Mouse (Mus musculus) myocyte (in vitro differentiated cells): ENCODE results near the gene Gm49405.

Experiments
- MAX ChIP-seq: IDR thresholded peaks from one replicate; pipeline ENCODE4 v1.6.1; 2011; ENCODE audit warnings: low read depth, mild to moderate bottlenecking, control low read depth
- POLR2A ChIP-seq: IDR thresholded peaks from one replicate; pipeline ENCODE4 v1.6.1; 2011; ENCODE audit warnings: low read depth, mild to moderate bottlenecking, control low read depth, moderate library complexity; ENCODE audit not compliant: insufficient read length
- USF1 ChIP-seq: IDR thresholded peaks from one replicate; pipeline ENCODE4 v1.6.1; 2011; ENCODE audit warnings: low read depth, mild to moderate bottlenecking, control low read depth, moderate library complexity

DNA sequence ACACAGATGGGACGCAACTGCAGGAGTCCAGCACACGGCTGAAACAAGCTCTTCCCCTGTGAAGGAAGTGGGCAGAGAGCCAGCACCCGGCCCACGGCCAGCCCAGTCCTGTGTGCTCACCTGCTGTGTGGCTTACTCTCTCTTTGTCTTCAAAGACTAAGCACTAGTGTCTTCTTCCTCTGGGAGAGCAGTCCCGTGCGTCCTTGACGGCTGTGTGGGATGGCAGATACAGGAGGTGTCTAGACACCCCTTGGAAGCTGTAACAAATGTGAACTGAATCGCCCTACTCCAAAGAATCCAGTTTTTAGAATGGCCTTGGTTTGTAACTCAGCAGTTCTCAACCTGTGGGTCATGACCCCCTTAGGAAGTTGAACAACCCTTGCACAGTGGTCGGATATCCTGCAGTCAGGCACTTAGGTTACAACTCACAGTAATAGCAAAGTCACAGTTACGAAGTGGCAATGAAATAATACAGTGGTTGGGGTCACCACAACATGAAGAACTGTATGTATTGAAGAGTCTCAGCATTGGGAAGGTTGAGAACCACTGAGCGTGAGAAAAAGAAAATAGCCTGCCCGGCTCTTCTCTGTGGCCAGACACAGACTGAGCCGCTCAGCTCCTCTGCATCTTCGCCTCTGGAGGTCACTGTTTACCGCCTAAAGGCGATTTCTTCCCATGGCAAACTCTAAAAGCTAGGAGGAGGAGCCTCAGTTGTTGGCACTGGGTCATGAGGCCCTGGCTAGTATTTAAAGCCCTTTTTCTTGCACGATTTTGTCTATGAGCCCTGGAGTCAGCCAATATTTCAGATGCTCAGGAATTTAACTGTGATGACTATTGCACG is 18.5 kb downstream of the Gm49405 start:
- TF ChIP-seq POLR2A (no peak), MAX (no peak), USF1 (no peak)
